8 mouse cellular contexts compared by ENCODE assay signal in the genomic region with DNA sequence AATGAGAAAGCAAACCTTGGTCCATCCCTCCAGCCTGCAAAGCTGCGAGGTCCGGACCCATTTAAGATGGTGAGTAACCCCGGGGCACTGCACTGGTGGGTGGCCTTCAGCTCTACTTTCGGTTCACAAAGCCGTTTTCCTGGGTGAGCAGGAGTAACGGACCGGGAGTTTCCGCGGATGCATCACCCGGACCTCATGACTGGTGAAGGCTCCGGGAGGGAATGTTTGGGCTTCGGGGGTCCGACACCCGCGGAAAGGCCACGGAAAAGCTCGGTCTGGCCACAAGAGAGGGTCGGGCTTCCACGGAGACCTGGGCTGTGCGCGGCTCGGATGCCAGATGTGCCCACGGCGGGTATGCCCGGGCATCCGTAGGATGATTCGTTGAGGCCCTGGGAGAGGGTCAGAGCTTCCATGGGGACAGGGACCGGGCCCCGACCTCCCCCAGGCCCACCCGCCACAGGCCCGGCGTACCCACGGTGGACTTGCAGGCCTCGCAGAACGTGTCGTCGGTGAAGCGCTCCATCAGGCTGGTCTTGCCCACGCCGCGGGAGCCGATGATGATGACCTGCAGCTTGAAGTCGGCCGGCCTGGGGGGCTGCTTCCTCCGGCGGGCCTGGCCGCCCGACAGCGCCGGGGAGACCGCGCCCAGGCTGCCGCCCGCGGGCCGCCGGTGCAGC. TPM values are rescaled to one million over a fixed set of nuclear protein-coding genes. Genes with fewer than 3 reads are reported as not detected.
A peak's percentile ranks its signal among the peaks of the same experiment; 100 is the strongest.
DNase-seq lines count a peak whose midpoint lies in the region; ATAC-seq and TF ChIP-seq lines count a peak whose summit lies in the region.

No protein-coding gene starts in this region.

- peak; percentile 58 for ATAC-seq in Patski
- peak; percentile 76 for ATAC-seq in embryonic facial prominence, embryonic 12.5 days (ENCODE audit: insufficient number of reproducible peaks, insufficient read depth, low FRiP score, low TSS enrichment)
- ATAC-seq in hematopoietic stem cell, adult 5-6 weeks (replicated peaks in 1 of 2; ENCODE audit: insufficient read depth in 1 of 2, low FRiP score in 2 of 2, low TSS enrichment in 1 of 2, low read depth in 1 of 2, poor library complexity in 2 of 2, severe bottlenecking in 2 of 2): peak; percentile 26 to 35; a peak in 3 of 4 replicates
- peak; percentile 48 for ATAC-seq in limb, embryonic 12.5 days (ENCODE audit: insufficient number of reproducible peaks, insufficient read depth, low FRiP score, low TSS enrichment, low read depth)
- ATAC-seq in midbrain, embryonic 12.5 days (ENCODE audit: low FRiP score, low read depth): peak; percentile 82

- peak overlapping the region; percentile 99 for H3K4me3 ChIP-seq in embryonic facial prominence, embryonic 12.5 days
- peak overlapping the region; percentile 99 for H3K4me3 ChIP-seq in limb, embryonic 12.5 days (replicated peaks)
- peak overlapping the region; percentile 98 for H3K4me3 ChIP-seq in midbrain, embryonic 12.5 days

- no peaks in the 10 kb centered on the region for H3K27me3 ChIP-seq in Patski
- H3K27me3 ChIP-seq in embryonic facial prominence, embryonic 12.5 days: no peaks in the 10 kb centered on the region
- H3K27me3 ChIP-seq in limb, embryonic 12.5 days: no peaks in the 10 kb centered on the region
- H3K27me3 ChIP-seq in midbrain, embryonic 12.5 days: no peaks in the 10 kb centered on the region

- no peaks in the 10 kb centered on the region for H3K9me3 ChIP-seq in embryonic facial prominence, embryonic 12.5 days
- H3K9me3 ChIP-seq in limb, embryonic 12.5 days: no peaks in the 10 kb centered on the region
- no peaks in the 10 kb centered on the region for H3K9me3 ChIP-seq in midbrain, embryonic 12.5 days

- peaks cover 13% of the 10 kb centered on the region for H3K4me1 ChIP-seq in embryonic facial prominence, embryonic 12.5 days
- H3K4me1 ChIP-seq in limb, embryonic 12.5 days (replicated peaks): peaks cover 13% of the 10 kb centered on the region
- peaks cover 26% of the 10 kb centered on the region for H3K4me1 ChIP-seq in midbrain, embryonic 12.5 days

- peak; percentile 17 to 66 for DNase-seq in left cerebral cortex, postnatal 10 days (ENCODE audit: extremely low spot score in 1 of 2, low spot score in 2 of 2)
- DNase-seq in left cerebral cortex, adult 8-10 months (ENCODE audit: low spot score in 2 of 2): no peak
- DNase-seq in Patski (ENCODE audit: low read depth, low spot score): no peak
- DNase-seq in thymus, postnatal 10 days (ENCODE audit: low spot score in 2 of 2): peak; percentile 11 to 22

- peak overlapping the region; percentile 98 for H3K9ac ChIP-seq in embryonic facial prominence, embryonic 12.5 days
- peak overlapping the region; percentile 98 for H3K9ac ChIP-seq in limb, embryonic 12.5 days (replicated peaks)
- H3K9ac ChIP-seq in midbrain, embryonic 12.5 days (replicated peaks): peak overlapping the region; percentile 99

- TF ChIP-seq CTCF in Patski (IDR thresholded peaks at IDR 0.05): no peak

- peak overlapping the region; percentile 57 for H3K27ac ChIP-seq in embryonic facial prominence, embryonic 12.5 days
- H3K27ac ChIP-seq in limb, embryonic 12.5 days: peak overlapping the region; percentile 35; the same call in 1 of the 2 replicates
- peak overlapping the region; percentile 56 for H3K27ac ChIP-seq in midbrain, embryonic 12.5 days (replicated peaks)

- intact Hi-C loops in left cerebral cortex, postnatal 10 days (cut with DNase I): no loop called here

- in situ Hi-C loops in Patski (cut with MboI; ENCODE audit: low pct_unique_long_range_greater_than_20kb): no loop called here

- H3K4me2 ChIP-seq in embryonic facial prominence, embryonic 12.5 days (replicated peaks): peak overlapping the region; percentile 87
- H3K4me2 ChIP-seq in limb, embryonic 12.5 days: peak overlapping the region; percentile 83
- peak overlapping the region; percentile 68 for H3K4me2 ChIP-seq in midbrain, embryonic 12.5 days (replicated peaks)

- POLR2A ChIA-PET in Patski (lab: Charles Lee): interaction anchor here (1.1 to 1.4 kb wide), 2 partner anchors 10 to 15 kb away, joined by 3 to 4 read pairs; no protein-coding TSS in a partner anchor

- under 1% methylated on average over 53 of the region's 57 CpGs for WGBS in embryonic facial prominence, embryonic 12.5 days
- under 1% methylated on average over 57 of the region's 57 CpGs for WGBS in limb, embryonic 12.5 days
- WGBS in midbrain, embryonic 12.5 days: under 1% methylated on average over 38 of the region's 57 CpGs

- CTCF ChIA-PET in Patski (lab: Charles Lee): interaction anchor here (0.9 to 1.8 kb wide), 6 partner anchors 8 to 284 kb away, joined by 3 to 8 read pairs (median 3); no protein-coding TSS in a partner anchor

- H3K36me3 ChIP-seq in embryonic facial prominence, embryonic 12.5 days: no peaks in the 10 kb centered on the region
- H3K36me3 ChIP-seq in limb, embryonic 12.5 days: peaks cover 5% of the 10 kb centered on the region; the same call in 1 of the 2 replicates
- peaks cover 10% of the 10 kb centered on the region; the same call in 1 of the 2 replicates for H3K36me3 ChIP-seq in midbrain, embryonic 12.5 days

RNA-seq across cellular contexts. Expression of a gene that starts 0.5 kb away (rescaled TPM):
- 100 to 1,000 TPM; 155 to 162 TPM for total RNA-seq in left cerebral cortex, postnatal 10 days (2021)
- 100 to 1,000 TPM; 110 to 126 (median 118) TPM for total RNA-seq in left cerebral cortex, adult 8-10 months (2022)
- polyA plus RNA-seq in Patski (2021): 79.8 TPM
- 56.4 and 59.9 TPM in 2 replicates for polyA plus RNA-seq in embryonic facial prominence, embryonic 12.5 days (2016; fragmentation: Nextera tagmentation; extraction: Ambion mirVana)
- 28.0 and 54.4 TPM in 2 replicates for total RNA-seq in hematopoietic stem cell, adult 5-6 weeks (2017)
- polyA plus RNA-seq in limb, embryonic 12.5 days (2016; fragmentation: Nextera tagmentation; extraction: Ambion mirVana): 46.7 and 48.0 TPM in 2 replicates
- polyA plus RNA-seq in midbrain, embryonic 12.5 days (2016; fragmentation: Nextera tagmentation; extraction: Ambion mirVana): 51.0 and 53.1 TPM in 2 replicates

Comparison
In these comparisons a context has a peak if more than half of its experiments do, and no peak if none do; other contexts are left out.
1. DNase-seq: peak in left cerebral cortex, postnatal 10 days (2 of 2) and thymus, postnatal 10 days (2 of 2); none in left cerebral cortex, adult 8-10 months (0 of 2) and Patski (single experiment).
2. ATAC-seq: peak in every context shown above with its lines; median percentile 82 in midbrain, embryonic 12.5 days; 76 in embryonic facial prominence, embryonic 12.5 days; 58 in Patski; 48 in limb, embryonic 12.5 days; 30 in hematopoietic stem cell, adult 5-6 weeks.
3. Peak in every context shown above with its lines, with median percentiles within 50 percentile points of each other: H3K27ac ChIP-seq, H3K4me2 ChIP-seq, H3K4me3 ChIP-seq and H3K9ac ChIP-seq.